Mouse (Mus musculus): Measurements from ENCODE around the gene Gas2.
A peak's percentile ranks its signal among the peaks of the same experiment; 100 is the strongest.

The Gas2 gene

GRCm38 (mm10) chr7:51861250-51862096, at the start of gene Gas2:
Gene Gas2, plus strand, starts transcription at chr7:51862015.
- DNase-seq (ENCODE audit: low spot score) = peak; percentile 81

DNA sequence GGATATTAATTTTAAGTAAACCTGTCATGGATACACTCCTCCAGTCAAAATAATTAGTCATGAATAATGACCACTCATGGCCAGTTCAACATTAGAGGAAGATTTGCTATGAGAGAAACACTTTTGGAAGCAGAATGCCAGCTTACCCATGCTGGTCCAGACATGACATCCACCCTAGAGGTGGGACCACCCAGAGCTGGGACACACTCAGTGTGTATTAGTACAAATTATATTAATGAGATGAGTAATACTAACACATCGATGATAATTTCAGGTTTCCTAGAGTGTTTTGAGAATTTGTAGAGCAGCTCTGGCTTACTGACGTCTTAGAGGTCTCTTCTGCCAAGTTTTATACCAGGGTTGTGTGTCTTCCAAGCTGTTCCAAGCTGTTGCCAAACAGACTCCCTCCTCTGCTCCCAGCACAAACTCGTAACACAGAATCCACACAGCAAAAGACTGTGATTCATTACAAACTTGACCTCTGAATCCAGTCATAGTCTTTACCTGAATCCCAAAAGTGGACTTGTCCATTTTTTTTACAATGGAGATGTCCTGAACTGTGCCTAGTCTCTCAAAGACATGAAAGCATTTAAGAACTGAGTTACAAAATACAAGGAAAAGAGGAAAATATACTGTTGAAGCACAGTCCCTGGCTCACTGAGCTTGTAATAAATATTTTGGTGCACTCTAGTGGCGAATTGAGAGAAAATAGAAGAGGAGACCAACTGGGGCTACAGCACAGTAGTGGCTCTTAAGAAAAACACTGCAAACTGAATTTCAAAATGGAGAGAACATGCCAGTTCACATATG, 46.1 kb upstream of the Gas2 start:
- peak; percentile 63 for DNase-seq (ENCODE audit: low spot score)

GRCm38 (mm10) chr7:51816283-51816839, 45.5 kb upstream of the Gas2 start:
- DNase-seq (ENCODE audit: low spot score) = no peak

- DNase-seq (ENCODE audit: low spot score) = no peak
Observed at GRCm38 (mm10) chr7:51818251-51818974, 43.4 kb upstream of the Gas2 start.

- no peak for DNase-seq (ENCODE audit: low spot score)
Observed at GRCm38 (mm10) chr7:51819891-51820290, 41.9 kb upstream of the Gas2 start.

- DNase-seq (ENCODE audit: low spot score) = no peak
Observed at GRCm38 (mm10) chr7:51821467-51821866, 40.3 kb upstream of the Gas2 start.

DNA sequence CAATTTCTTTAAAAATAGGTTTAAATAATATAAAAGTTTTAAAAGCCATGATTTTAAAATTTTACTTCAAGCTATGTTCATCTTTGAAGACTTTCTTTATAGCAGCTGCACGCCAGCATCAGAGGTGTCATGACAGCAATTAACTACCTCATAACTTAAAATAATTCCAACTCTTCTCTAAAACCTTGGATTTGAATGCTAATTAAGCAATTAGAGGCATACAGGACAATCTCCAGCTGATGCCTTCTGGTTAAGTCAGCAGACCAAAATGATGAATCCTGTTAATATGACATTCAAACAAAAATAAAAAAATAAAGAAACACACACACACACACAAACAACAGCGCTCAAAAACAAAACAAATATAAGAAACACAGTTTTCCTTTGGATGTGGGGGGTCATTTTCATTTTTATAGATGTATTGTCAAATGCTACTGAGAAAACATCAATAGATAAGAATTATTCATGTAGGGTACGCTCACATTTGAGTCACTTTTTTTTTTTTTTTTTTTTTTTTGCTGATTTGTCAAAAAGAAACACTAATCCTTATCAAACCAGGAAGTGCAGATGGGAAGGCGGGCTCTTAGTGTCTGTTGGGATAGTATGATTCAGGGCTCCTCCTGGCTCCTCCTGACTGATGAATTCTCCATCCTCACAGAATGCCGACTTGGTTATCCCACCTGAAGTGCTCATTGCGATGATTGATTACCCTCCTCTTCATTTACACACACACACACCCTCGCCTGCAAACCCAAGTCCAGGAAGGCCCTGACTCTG, 38.1 kb upstream of the Gas2 start:
- DNase-seq (ENCODE audit: low spot score) = no peak

DNA sequence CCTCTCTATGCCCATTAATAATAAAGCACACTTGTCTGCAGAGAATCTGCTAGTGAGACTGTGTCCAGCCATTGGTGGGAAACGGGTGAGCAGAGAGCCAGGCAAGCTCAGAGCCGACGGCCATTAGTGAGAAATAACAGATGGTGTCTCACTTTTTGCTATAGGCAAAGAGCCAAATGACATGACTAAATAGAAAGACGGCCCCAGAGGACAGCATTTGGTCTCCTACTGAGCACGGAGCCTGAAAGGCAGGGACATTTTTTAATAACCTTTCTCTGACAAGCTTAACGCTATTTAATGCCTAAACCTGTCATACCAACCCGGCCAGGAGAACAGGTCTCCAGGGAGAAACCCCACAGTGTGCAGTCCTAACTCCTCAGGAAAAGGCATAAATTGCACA, 29.9 kb upstream of the Gas2 start:
- peak; percentile 66 for DNase-seq (ENCODE audit: low spot score)

GRCm38 (mm10) chr7:51840515-51840914, 21.3 kb upstream of the Gas2 start:
- no peak for DNase-seq (ENCODE audit: low spot score)

GRCm38 (mm10) chr7:51850877-51851276, 10.9 kb upstream of the Gas2 start:
- DNase-seq (ENCODE audit: low spot score) = no peak

- DNase-seq (ENCODE audit: low spot score) = no peak
Observed at GRCm38 (mm10) chr7:51851890-51852507, 9.8 kb upstream of the Gas2 start.

GRCm38 (mm10) chr7:51862097-51862492, 280 bp downstream of the Gas2 start, which contains the start of gene Fancf:
Gene Fancf, minus strand, starts transcription at chr7:51862267.
- DNase-seq (ENCODE audit: low spot score) = peak; percentile 97

DNA sequence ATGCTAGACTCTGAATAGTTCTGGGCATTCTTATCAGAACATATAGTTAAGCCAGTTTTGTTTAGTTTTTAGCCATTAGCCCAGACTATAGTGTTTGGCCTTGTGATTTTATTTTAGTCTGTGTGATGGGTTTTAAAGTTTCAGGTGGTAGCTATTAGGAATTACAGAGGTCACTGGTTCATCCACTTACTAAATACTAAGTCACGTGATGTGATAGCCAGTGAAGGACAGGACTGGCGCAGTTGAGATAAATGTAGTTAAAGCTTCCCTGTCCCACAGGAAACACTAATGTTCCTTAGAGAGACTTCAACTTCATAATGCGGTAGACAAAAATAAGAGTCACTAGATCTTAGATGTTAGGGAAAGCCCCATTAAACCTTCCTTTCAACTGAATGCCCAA, 1.0 kb downstream of the Gas2 start:
- DNase-seq (ENCODE audit: low spot score) = no peak

GRCm38 (mm10) chr7:51865336-51865735, 3.5 kb downstream of the Gas2 start:
- no peak for DNase-seq (ENCODE audit: low spot score)

- no peak for DNase-seq (ENCODE audit: low spot score)
Observed at GRCm38 (mm10) chr7:51867983-51868382, 6.2 kb downstream of the Gas2 start.

DNA sequence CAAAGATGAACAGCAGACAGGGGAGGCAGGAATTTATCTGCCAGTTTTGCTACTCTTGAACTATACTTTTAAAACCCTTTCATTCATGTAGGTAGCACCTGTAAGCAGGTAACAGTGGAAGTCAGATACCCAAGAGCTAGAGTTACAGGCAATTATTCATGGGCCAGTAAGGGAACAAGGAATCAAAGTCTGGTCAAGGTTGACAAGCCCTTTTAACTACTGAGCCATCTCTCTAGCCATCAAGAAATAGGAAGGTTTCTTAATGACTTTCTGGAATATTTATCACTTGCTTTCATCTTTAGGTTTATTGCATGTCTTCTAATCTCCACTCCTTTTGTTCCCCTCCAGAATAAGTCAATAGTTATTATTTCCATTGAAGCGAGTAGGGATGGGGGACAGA, 10.2 kb downstream of the Gas2 start:
- DNase-seq (ENCODE audit: low spot score) = no peak

GRCm38 (mm10) chr7:51872597-51872996, 10.8 kb downstream of the Gas2 start:
- no peak for DNase-seq (ENCODE audit: low spot score)

DNA sequence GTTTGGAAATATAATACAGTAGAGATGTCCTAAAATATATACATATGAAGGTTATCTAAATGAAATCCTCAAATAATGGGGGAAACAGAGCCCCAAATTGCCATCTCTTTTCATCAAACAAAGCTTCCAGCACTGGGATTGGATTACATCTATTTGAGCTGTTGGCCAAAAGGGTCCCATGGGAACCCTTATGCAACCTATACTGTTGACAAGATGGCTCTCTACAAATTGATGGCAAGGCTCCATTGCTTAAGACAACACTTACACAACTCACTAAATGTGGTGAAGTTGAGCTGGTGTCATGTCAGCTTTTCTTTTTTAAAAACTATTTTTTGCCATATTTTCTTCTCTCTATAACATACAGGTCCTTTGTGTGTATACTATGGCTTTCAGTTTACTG, 14.5 kb downstream of the Gas2 start:
- no peak for DNase-seq (ENCODE audit: low spot score)

DNA sequence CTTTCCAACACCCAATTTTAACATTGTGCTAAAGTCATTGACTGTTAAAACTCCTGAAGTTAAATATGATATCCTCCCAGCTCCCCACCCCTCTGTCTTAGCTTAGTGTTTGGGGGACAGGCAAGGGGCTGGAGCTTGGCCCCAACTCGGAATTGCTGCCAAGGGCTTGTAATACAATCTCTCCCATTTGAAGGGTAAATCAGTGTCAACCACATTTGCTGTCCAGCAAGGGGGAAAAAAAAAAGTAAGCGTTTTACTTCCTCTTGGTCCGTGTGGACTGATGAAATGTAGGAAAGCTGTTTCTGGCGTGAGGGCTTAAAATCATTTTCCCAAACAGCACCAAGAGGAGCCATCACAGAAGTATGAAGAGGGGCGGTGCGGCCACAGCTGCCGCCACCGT, 16.9 kb downstream of the Gas2 start:
- DNase-seq (ENCODE audit: low spot score) = no peak

GRCm38 (mm10) chr7:51879136-51879723, 17.4 kb downstream of the Gas2 start:
- peak; percentile 77 for DNase-seq (ENCODE audit: low spot score)
